In the genomic region with DNA sequence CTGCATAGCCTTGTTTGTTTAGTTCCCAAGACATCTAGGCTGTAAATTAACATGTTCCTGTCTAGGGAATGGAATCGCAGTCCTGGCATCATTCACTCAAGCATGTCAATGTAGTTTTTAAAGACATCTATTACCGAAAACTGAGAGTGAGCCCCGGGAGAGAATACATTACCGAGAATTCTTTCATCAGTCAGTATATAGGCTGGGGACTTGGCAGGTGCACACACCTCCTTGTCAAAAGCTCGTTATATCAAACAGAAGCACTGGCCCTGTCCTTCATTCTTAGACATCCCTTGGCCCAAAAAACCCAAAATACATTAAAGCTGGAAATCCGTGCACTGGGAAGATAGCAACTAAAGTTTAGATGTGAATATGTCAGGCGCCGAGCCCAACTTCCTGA, we compare ENCODE assay signal across 19 mouse cellular contexts.
DNase-seq lines count a peak whose midpoint lies in the region; ATAC-seq lines count a peak whose summit lies in the region.
"Had no signal": no experiment of that assay in that cellular context is flagged by ENCODE, and none has a peak within 500 bp of the region (broad histone marks: within the 10 kb centered on the region; RNA-seq: fewer than 3 reads in every experiment).

No protein-coding gene starts in this region.

- no peaks in the 10 kb centered on the region for H3K36me3 ChIP-seq in midbrain, embryonic 12.5 days
- no peaks in the 10 kb centered on the region for H3K36me3 ChIP-seq in midbrain, embryonic 11.5 days (ENCODE audit: control insufficient read depth, insufficient read depth, low read length)
- no peaks in the 10 kb centered on the region for H3K36me3 ChIP-seq in midbrain, embryonic 14.5 days (ENCODE audit: control insufficient read depth, insufficient read depth, low read length)
- H3K36me3 ChIP-seq in midbrain, embryonic 10.5 days, result no peaks in the 10 kb centered on the region
- H3K36me3 ChIP-seq in midbrain, embryonic 15.5 days (replicated peaks), result no peaks in the 10 kb centered on the region
- no peaks in the 10 kb centered on the region for H3K36me3 ChIP-seq in intestine, embryonic 16.5 days (ENCODE audit: control insufficient read depth, insufficient read depth, low read length)
- no peaks in the 10 kb centered on the region for H3K36me3 ChIP-seq in heart, embryonic 10.5 days
- H3K36me3 ChIP-seq: embryonic facial prominence, embryonic 10.5 days; embryonic facial prominence, embryonic 12.5 days; forebrain, embryonic 15.5 days had no signal

- no peaks in the 10 kb centered on the region for H3K27me3 ChIP-seq in midbrain, embryonic 12.5 days
- no peaks in the 10 kb centered on the region for H3K27me3 ChIP-seq in midbrain, embryonic 11.5 days (ENCODE audit: control insufficient read depth, insufficient read depth, low read length)
- no peaks in the 10 kb centered on the region for H3K27me3 ChIP-seq in midbrain, embryonic 14.5 days (ENCODE audit: control insufficient read depth, insufficient read depth, low read length)
- H3K27me3 ChIP-seq in midbrain, embryonic 10.5 days (ENCODE audit: low read depth, poor library complexity, severe bottlenecking), result no peaks in the 10 kb centered on the region
- no peaks in the 10 kb centered on the region for H3K27me3 ChIP-seq in midbrain, embryonic 15.5 days (replicated peaks)
- no peaks in the 10 kb centered on the region for H3K27me3 ChIP-seq in intestine, embryonic 16.5 days (replicated peaks; ENCODE audit: control insufficient read depth, insufficient read depth, low read length)
- H3K27me3 ChIP-seq in heart, embryonic 10.5 days (ENCODE audit: insufficient read depth, poor library complexity, severe bottlenecking), result no peaks in the 10 kb centered on the region
- H3K27me3 ChIP-seq: embryonic facial prominence, embryonic 12.5 days; forebrain, embryonic 13.5 days; forebrain, embryonic 15.5 days had no signal

- DNase-seq in midbrain, embryonic 11.5 days (ENCODE audit: low spot score, missing footprints), result no peak
- DNase-seq in midbrain, embryonic 14.5 days, result peak; percentile 25
- DNase-seq in midbrain, embryonic 10.5 days (ENCODE audit: low spot score), result no peak
- no peak for DNase-seq in heart, embryonic 10.5 days (ENCODE audit: low spot score)
- DNase-seq: adrenal gland, adult 2 months; adrenal gland, postnatal 10 days; adrenal gland, postnatal 25 days; cerebellum, adult 11-12 months; cerebellum, adult 2 months; cerebellum, adult 9-10 months; cerebellum, postnatal 10 days; cerebellum, postnatal 25 days had no signal

- 80% methylated on average over 8 of the region's 8 CpGs for WGBS in midbrain, embryonic 12.5 days
- 92% methylated on average over 8 of the region's 8 CpGs for WGBS in midbrain, embryonic 11.5 days
- 68% methylated on average over 8 of the region's 8 CpGs for WGBS in midbrain, embryonic 14.5 days
- WGBS in midbrain, embryonic 10.5 days, result 92% methylated on average over 8 of the region's 8 CpGs
- 69% methylated on average over 8 of the region's 8 CpGs for WGBS in midbrain, embryonic 15.5 days
- WGBS in intestine, embryonic 16.5 days, result 87% methylated on average over 8 of the region's 8 CpGs
- WGBS in heart, embryonic 10.5 days, result 80% methylated on average over 8 of the region's 8 CpGs

- no peaks in the 10 kb centered on the region for H3K9me3 ChIP-seq in midbrain, embryonic 12.5 days
- no peaks in the 10 kb centered on the region for H3K9me3 ChIP-seq in midbrain, embryonic 11.5 days (ENCODE audit: control insufficient read depth, low read length)
- no peaks in the 10 kb centered on the region for H3K9me3 ChIP-seq in midbrain, embryonic 14.5 days (ENCODE audit: control insufficient read depth, low read length)
- no peaks in the 10 kb centered on the region for H3K9me3 ChIP-seq in midbrain, embryonic 10.5 days (replicated peaks)
- no peaks in the 10 kb centered on the region for H3K9me3 ChIP-seq in midbrain, embryonic 15.5 days
- H3K9me3 ChIP-seq in intestine, embryonic 16.5 days (ENCODE audit: control insufficient read depth, low read length), result no peaks in the 10 kb centered on the region
- H3K9me3 ChIP-seq in heart, embryonic 10.5 days, result no peaks in the 10 kb centered on the region
- H3K9me3 ChIP-seq: embryonic facial prominence, embryonic 10.5 days; embryonic facial prominence, embryonic 12.5 days; forebrain, embryonic 13.5 days; forebrain, embryonic 15.5 days had no signal

- no peak overlapping the region for H3K4me3 ChIP-seq in midbrain, embryonic 12.5 days
- no peak overlapping the region for H3K4me3 ChIP-seq in midbrain, embryonic 11.5 days (ENCODE audit: low read depth, low read length)
- no peak overlapping the region for H3K4me3 ChIP-seq in midbrain, embryonic 14.5 days (replicated peaks; ENCODE audit: low read depth, low read length)
- no peak overlapping the region for H3K4me3 ChIP-seq in midbrain, embryonic 10.5 days
- no peak overlapping the region for H3K4me3 ChIP-seq in midbrain, embryonic 15.5 days
- no peak overlapping the region for H3K4me3 ChIP-seq in intestine, embryonic 16.5 days (ENCODE audit: low read length)
- no peak overlapping the region for H3K4me3 ChIP-seq in heart, embryonic 10.5 days
- H3K4me3 ChIP-seq: embryonic facial prominence, embryonic 10.5 days; embryonic facial prominence, embryonic 12.5 days; forebrain, embryonic 13.5 days; forebrain, embryonic 15.5 days had no signal

- ATAC-seq in midbrain, embryonic 12.5 days (ENCODE audit: low FRiP score, low read depth), result 0 out of 2 replicates have a peak, but pooled peaks have one; percentile 30
- ATAC-seq in midbrain, embryonic 11.5 days (ENCODE audit: low FRiP score), result no peak
- no peak; the same call in 1 of the 2 replicates for ATAC-seq in midbrain, embryonic 14.5 days (ENCODE audit: low FRiP score, low TSS enrichment)
- ATAC-seq in midbrain, embryonic 15.5 days (replicated peaks), result peak; percentile 68
- ATAC-seq in intestine, embryonic 16.5 days, result no peak
- ATAC-seq: forebrain, embryonic 13.5 days; forebrain, embryonic 15.5 days had no signal

- no peaks in the 10 kb centered on the region for H3K4me1 ChIP-seq in midbrain, embryonic 12.5 days
- H3K4me1 ChIP-seq in midbrain, embryonic 11.5 days (ENCODE audit: control insufficient read depth, insufficient read depth, low read length), result no peaks in the 10 kb centered on the region
- no peaks in the 10 kb centered on the region for H3K4me1 ChIP-seq in midbrain, embryonic 14.5 days (ENCODE audit: control insufficient read depth, insufficient read depth, low read length)
- no peaks in the 10 kb centered on the region for H3K4me1 ChIP-seq in midbrain, embryonic 10.5 days
- H3K4me1 ChIP-seq in midbrain, embryonic 15.5 days, result no peaks in the 10 kb centered on the region
- H3K4me1 ChIP-seq in intestine, embryonic 16.5 days (ENCODE audit: control insufficient read depth, insufficient read depth, low read length), result no peaks in the 10 kb centered on the region
- H3K4me1 ChIP-seq in heart, embryonic 10.5 days, result no peaks in the 10 kb centered on the region
- H3K4me1 ChIP-seq: embryonic facial prominence, embryonic 10.5 days; embryonic facial prominence, embryonic 12.5 days; forebrain, embryonic 13.5 days; forebrain, embryonic 15.5 days had no signal

- no peak overlapping the region for H3K4me2 ChIP-seq in midbrain, embryonic 12.5 days (replicated peaks)
- no peak overlapping the region for H3K4me2 ChIP-seq in midbrain, embryonic 11.5 days
- H3K4me2 ChIP-seq in midbrain, embryonic 14.5 days (ENCODE audit: low read length), result no peak overlapping the region
- no peak overlapping the region for H3K4me2 ChIP-seq in midbrain, embryonic 15.5 days
- H3K4me2 ChIP-seq in intestine, embryonic 16.5 days (ENCODE audit: low read depth, low read length), result no peak overlapping the region
- H3K4me2 ChIP-seq: embryonic facial prominence, embryonic 12.5 days; forebrain, embryonic 13.5 days; forebrain, embryonic 15.5 days had no signal

- no peak overlapping the region for H3K9ac ChIP-seq in midbrain, embryonic 12.5 days (replicated peaks)
- no peak overlapping the region for H3K9ac ChIP-seq in midbrain, embryonic 11.5 days (ENCODE audit: low read length)
- no peak overlapping the region for H3K9ac ChIP-seq in midbrain, embryonic 14.5 days (replicated peaks; ENCODE audit: low read length)
- H3K9ac ChIP-seq in midbrain, embryonic 15.5 days, result no peak overlapping the region
- H3K9ac ChIP-seq in intestine, embryonic 16.5 days (ENCODE audit: low read depth, low read length), result no peak overlapping the region
- H3K9ac ChIP-seq: embryonic facial prominence, embryonic 12.5 days; forebrain, embryonic 13.5 days; forebrain, embryonic 15.5 days had no signal

- no peak overlapping the region for H3K27ac ChIP-seq in midbrain, embryonic 12.5 days (replicated peaks)
- no peak overlapping the region for H3K27ac ChIP-seq in midbrain, embryonic 11.5 days (ENCODE audit: low read depth, low read length)
- H3K27ac ChIP-seq in midbrain, embryonic 14.5 days (replicated peaks; ENCODE audit: low read depth, low read length), result no peak overlapping the region
- no peak overlapping the region for H3K27ac ChIP-seq in midbrain, embryonic 10.5 days (replicated peaks)
- H3K27ac ChIP-seq in midbrain, embryonic 15.5 days, result no peak overlapping the region
- H3K27ac ChIP-seq in intestine, embryonic 16.5 days (ENCODE audit: low read length), result no peak overlapping the region
- H3K27ac ChIP-seq in heart, embryonic 10.5 days, result no peak overlapping the region
- H3K27ac ChIP-seq: embryonic facial prominence, embryonic 10.5 days; embryonic facial prominence, embryonic 12.5 days; forebrain, embryonic 13.5 days; forebrain, embryonic 15.5 days had no signal

Comparison
In these comparisons a context has a peak if more than half of its experiments do, and no peak if none do; other contexts are left out.
1. ATAC-seq: peak in midbrain, embryonic 12.5 days (single experiment) and midbrain, embryonic 15.5 days (single experiment); none in midbrain, embryonic 11.5 days (single experiment), midbrain, embryonic 14.5 days (single experiment) and intestine, embryonic 16.5 days (single experiment).